Mouse (Mus musculus) lung, adult 2 months (tissue): Measurements from ENCODE around the gene Otogl.

ENCODE experiments used
- CTCF ChIP-seq: fragments of 200-500 bp; IDR thresholded peaks from 2 replicates; pipeline ENCODE4 v1.5.1; 2011; ENCODE audit warnings: mild to moderate bottlenecking, low read length, control low read depth; ENCODE audit not compliant: insufficient read depth
- POLR2A ChIP-seq: fragments of 200-500 bp; IDR thresholded peaks from 2 replicates; pipeline ENCODE4 v1.6.1; 2011; ENCODE audit warnings: low read depth, mild to moderate bottlenecking, control low read depth, low read length, borderline replicate concordance; ENCODE audit errors: extremely low read depth

- TF ChIP-seq CTCF (no peak), POLR2A (no peak)
These were observed 42.5 kb upstream of the Otogl start for GRCm38 (mm10) chr10:107954444-107954843.
